Mouse (Mus musculus) stomach, embryonic 14.5 days (tissue): ENCODE data around the gene Eng. TPM values are rescaled to one million over a fixed set of nuclear protein-coding genes. Genes with fewer than 3 reads are reported as not detected.
A peak's percentile ranks its signal among the peaks of the same experiment; 100 is the strongest.

Experiments used
- ATAC-seq: fragments of 200-750 bp; cut with Nextera tagmentation; 2 replicates; pipeline ENCODE4 v1.8.0; 2017; ENCODE audit warnings: low read depth, moderate TSS enrichment; ENCODE audit not compliant: insufficient number of reproducible peaks, insufficient read depth, low FRiP score
- H3K27ac ChIP-seq: fragments of 300-500 bp; sonication (generic); 2 replicates; pipeline ENCODE4 v1.5.1; 2014; ENCODE audit warnings: mild to moderate bottlenecking, low read length, moderate library complexity, mixed read lengths
- H3K27me3 ChIP-seq: fragments of 300-500 bp; sonication (generic); 2 replicates; pipeline ENCODE4 v1.6.1; 2014; ENCODE audit warnings: low read length, control low read depth, mixed read lengths; ENCODE audit not compliant: control insufficient read depth, insufficient read depth
- H3K36me3 ChIP-seq: fragments of 300-500 bp; sonication (generic); 2 replicates; pipeline ENCODE4 v1.6.1; 2014; ENCODE audit warnings: mild to moderate bottlenecking, control low read depth, low read length, moderate library complexity, mixed read lengths; ENCODE audit not compliant: control insufficient read depth, insufficient read depth
- H3K4me1 ChIP-seq: fragments of 300-500 bp; sonication (generic); 2 replicates; pipeline ENCODE4 v1.6.1; 2014; ENCODE audit warnings: low read length, control low read depth, mixed read lengths; ENCODE audit not compliant: control insufficient read depth, insufficient read depth
- H3K4me2 ChIP-seq: fragments of 300-500 bp; sonication (generic); replicated peaks from 2 replicates; pipeline ENCODE4 v1.6.1; 2014; ENCODE audit warnings: low read depth, low read length, control low read depth
- H3K4me3 ChIP-seq: fragments of 300-500 bp; sonication (generic); 2 replicates; pipeline ENCODE4 v1.5.1; 2014; ENCODE audit warnings: low read depth, low read length, control low read depth
- H3K9ac ChIP-seq: fragments of 300-500 bp; sonication (generic); replicated peaks from 2 replicates; pipeline ENCODE4 v1.6.1; 2014; ENCODE audit warnings: low read depth, mild to moderate bottlenecking, control low read depth, low read length, moderate library complexity, mixed read lengths
- H3K9me3 ChIP-seq: fragments of 300-500 bp; sonication (generic); 2 replicates; pipeline ENCODE4 v1.6.1; 2016; ENCODE audit warnings: low read depth, low read length, control low read depth; ENCODE audit not compliant: control insufficient read depth
- WGBS: fragments of 180-500 bp; shearing (Covaris S2); extraction: QIAGEN DNeasy Blood & Tissue Kit; methylation state at CpG from one replicate; pipeline ENCODE4 v1.1.7; 2014; 5-methylcytosine and 5-hydroxymethylcytosine counted together
- polyA plus RNA-seq: library from polyadenylated mRNA; unstranded; fragments of >200 nt; fragmentation: Nextera tagmentation; extraction: Ambion mirVana; gene quantifications from 2 replicates; pipeline ENCODE4 v1.2.1, GENCODE M21; 2014

Gene Eng
- polyA plus RNA-seq, 1 experiment from 2014 or later: 49.1 TPM

- Histone ChIP-seq H3K4me1 (peaks cover 27% of the 10 kb centered on the region; the same call in 1 of the 2 replicates), H3K36me3 (no peaks in the 10 kb centered on the region; the same call in 1 of the 2 replicates), H3K4me2 (no peak overlapping the region), H3K27ac (no peak overlapping the region), H3K4me3 (no peak overlapping the region), H3K9me3 (no peaks in the 10 kb centered on the region), H3K9ac (no peak overlapping the region), H3K27me3 (no peaks in the 10 kb centered on the region)
- no peak for ATAC-seq
- 93% methylated on average over 1 of the region's 1 CpGs for WGBS
Measured at GRCm38 (mm10) chr2:32617109-32617508, 29.3 kb upstream of the Eng start.

GRCm38 (mm10) chr2:32617601-32618000 lies 28.8 kb upstream of the Eng start:
- Histone ChIP-seq H3K4me2 (no peak overlapping the region), H3K4me3 (no peak overlapping the region), H3K9ac (no peak overlapping the region), H3K4me1 (peaks cover 27% of the 10 kb centered on the region; the same call in 1 of the 2 replicates), H3K36me3 (no peaks in the 10 kb centered on the region; the same call in 1 of the 2 replicates), H3K27me3 (no peaks in the 10 kb centered on the region), H3K27ac (no peak overlapping the region), H3K9me3 (no peaks in the 10 kb centered on the region)
- no peak for ATAC-seq
- WGBS: 92% methylated on average over 4 of the region's 4 CpGs

GRCm38 (mm10) chr2:32618051-32618450 lies 28.3 kb upstream of the Eng start:
- Histone ChIP-seq H3K36me3 (no peaks in the 10 kb centered on the region; the same call in 1 of the 2 replicates), H3K27ac (no peak overlapping the region), H3K9ac (no peak overlapping the region), H3K4me3 (no peak overlapping the region), H3K4me1 (peaks cover 27% of the 10 kb centered on the region; the same call in 1 of the 2 replicates), H3K9me3 (no peaks in the 10 kb centered on the region), H3K27me3 (no peaks in the 10 kb centered on the region), H3K4me2 (no peak overlapping the region)
- whole genome bisulfite sequencing: 81% methylated on average over 9 of the region's 9 CpGs
- ATAC-seq: no peak

GRCm38 (mm10) chr2:32620682-32621516 lies 25.5 kb upstream of the Eng start:
- Histone ChIP-seq H3K4me3 (no peak overlapping the region), H3K4me1 (peaks cover 41% of the 10 kb centered on the region), H3K9ac (no peak overlapping the region), H3K4me2 (0 out of 2 replicates have a peak overlapping the region, but pooled peaks have one; percentile 1), H3K36me3 (no peaks in the 10 kb centered on the region; the same call in 1 of the 2 replicates), H3K27ac (peak overlapping the region; percentile 83), H3K9me3 (no peaks in the 10 kb centered on the region), H3K27me3 (no peaks in the 10 kb centered on the region)
- WGBS: 4% methylated on average over 4 of the region's 4 CpGs
- peak; percentile 80 for ATAC-seq

- Histone ChIP-seq H3K9me3 (no peaks in the 10 kb centered on the region), H3K27ac (peak within 1 kb of the TSS; percentile 83), H3K27me3 (no peaks in the 10 kb centered on the region), H3K4me3 (no peak within 1 kb of the TSS), H3K4me1 (peaks cover 47% of the 10 kb centered on the region), H3K4me2 (0 out of 2 replicates have a peak within 1 kb of the TSS, but pooled peaks have one; percentile 1), H3K9ac (no peak within 1 kb of the TSS), H3K36me3 (no peaks in the 10 kb centered on the region; the same call in 1 of the 2 replicates)
- WGBS: 15% methylated on average over 7 of the region's 7 CpGs
- ATAC-seq: no peak
Measured at GRCm38 (mm10) chr2:32621517-32621859, 24.9 kb upstream of the Eng start, which contains the start of gene Ak1. Gene Ak1, plus strand, starts transcription at chr2:32621758.

- no peak overlapping the region for H3K4me2 ChIP-seq
- 62% methylated on average over 5 of the region's 5 CpGs for WGBS
- H3K9ac ChIP-seq: no peak overlapping the region
- no peaks in the 10 kb centered on the region for H3K36me3 ChIP-seq
- H3K4me3 ChIP-seq: no peak overlapping the region
- no peaks in the 10 kb centered on the region for H3K9me3 ChIP-seq
- no peak for ATAC-seq
- peak overlapping the region; percentile 64; the same call in 1 of the 2 replicates for H3K27ac ChIP-seq
- peaks cover 60% of the 10 kb centered on the region for H3K4me1 ChIP-seq
- H3K27me3 ChIP-seq: no peaks in the 10 kb centered on the region
Measured at GRCm38 (mm10) chr2:32624111-32624748, 22.2 kb upstream of the Eng start.

- ATAC-seq: no peak
- Histone ChIP-seq H3K9me3 (no peaks in the 10 kb centered on the region), H3K9ac (no peak overlapping the region), H3K36me3 (no peaks in the 10 kb centered on the region), H3K4me3 (peak overlapping the region; percentile 4), H3K4me1 (peaks cover 50% of the 10 kb centered on the region), H3K27ac (peak overlapping the region; percentile 64; the same call in 1 of the 2 replicates), H3K4me2 (peak overlapping the region; percentile 33), H3K27me3 (no peaks in the 10 kb centered on the region)
- WGBS: 2% methylated on average over 13 of the region's 13 CpGs
Measured at GRCm38 (mm10) chr2:32625212-32625872, 21.1 kb upstream of the Eng start.
